Mouse (Mus musculus) heart, adult 9 months (tissue): ENCODE results near the gene Timm13.

Experiments
- DNase-seq, 2 experiments: peaks; one replicate each; pipeline ENCODE4 v3.0.0; 2022; ENCODE audit warnings: low spot score in 2 of 2

Gene Timm13

GRCm38 (mm10) chr10:80862305-80862704 lies 38.5 kb downstream of the Timm13 start:
- DNase-seq: no peak

- DNase-seq: no peak
Measured at GRCm38 (mm10) chr10:80858350-80858935, 42.3 kb downstream of the Timm13 start.

- no peak for DNase-seq
Measured at GRCm38 (mm10) chr10:80857848-80858247, 42.9 kb downstream of the Timm13 start.

- no peak for DNase-seq
Measured at GRCm38 (mm10) chr10:80857386-80857785, 43.4 kb downstream of the Timm13 start.

GRCm38 (mm10) chr10:80856908-80857307 lies 43.9 kb downstream of the Timm13 start:
- DNase-seq: no peak

- DNase-seq: peak in 1 of 2 experiments; percentile 43
Measured at GRCm38 (mm10) chr10:80856267-80856666, 44.5 kb downstream of the Timm13 start.

GRCm38 (mm10) chr10:80855749-80856073 lies 45.1 kb downstream of the Timm13 start:
- DNase-seq: no peak

- DNase-seq: peak; percentile 95 to 96
Measured at GRCm38 (mm10) chr10:80854913-80855748, 45.6 kb downstream of the Timm13 start, which contains the start of the genes Lsm7 and Sppl2b. TSS of gene Lsm7 (minus strand) at chr10:80855209. TSS of gene Sppl2b (plus strand) at chr10:80855275.
